Comparison of ENCODE assay signal across 7 mouse cellular contexts in the genomic region with DNA sequence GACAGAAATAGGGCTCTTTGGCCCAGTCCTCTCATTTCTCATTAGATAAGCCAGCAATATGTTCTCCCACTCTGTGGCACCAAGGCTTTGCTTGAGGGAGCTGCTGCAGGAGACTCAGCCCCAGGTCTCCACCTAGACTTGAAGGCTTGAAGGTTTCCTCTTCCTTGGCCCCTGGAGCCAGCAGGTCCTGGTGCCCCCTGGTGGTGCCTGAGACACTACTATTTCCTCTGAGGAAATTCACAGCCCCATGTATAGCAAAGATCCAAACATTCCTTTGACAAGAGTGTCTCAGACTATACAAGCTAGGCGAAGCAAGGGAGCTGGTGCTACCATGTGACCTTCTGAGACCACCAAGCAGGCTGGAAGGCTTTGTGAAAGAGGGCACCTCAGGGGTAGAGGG. TPM values are rescaled to one million over a fixed set of nuclear protein-coding genes. Genes with fewer than 3 reads are reported as not detected.
DNase-seq lines count a peak whose midpoint lies in the region; ATAC-seq and TF ChIP-seq lines count a peak whose summit lies in the region.

No protein-coding gene starts in this region.

- peak; percentile 59 for DNase-seq in midbrain, embryonic 10.5 days (ENCODE audit: low spot score)
- no peak for DNase-seq in Patski (ENCODE audit: low read depth, low spot score)
- peak; percentile 57 for DNase-seq in c-Kit-positive CD71-positive TER-119-positive erythroid progenitor cells, embryonic 14.5 days (ENCODE audit: low spot score)
- peak; percentile 68 for DNase-seq in heart, postnatal 4 days
- peak; percentile 19 to 33 for DNase-seq in lung, adult 18-20 months
- peak; percentile 11 for DNase-seq in skeletal muscle tissue, adult 2 months (ENCODE audit: low read depth, low spot score)

- WGBS in midbrain, embryonic 10.5 days: 27% methylated on average over 1 of the region's 1 CpGs
- WGBS in midbrain, embryonic 15.5 days: 33% methylated on average over 1 of the region's 1 CpGs

- CTCF ChIA-PET in Patski (lab: Charles Lee): interaction anchor here (0.8 to 1.2 kb wide), 2 partner anchors 12 to 258 kb away, joined by 3 to 4 read pairs; no protein-coding TSS in a partner anchor

- no peak overlapping the region for H3K27ac ChIP-seq in midbrain, embryonic 10.5 days (replicated peaks)
- no peak overlapping the region for H3K27ac ChIP-seq in midbrain, embryonic 15.5 days

- H3K4me2 ChIP-seq in midbrain, embryonic 15.5 days: no peak overlapping the region

- H3K27me3 ChIP-seq in midbrain, embryonic 10.5 days (ENCODE audit: low read depth, poor library complexity, severe bottlenecking): peaks cover 91% of the 10 kb centered on the region
- H3K27me3 ChIP-seq in midbrain, embryonic 15.5 days (replicated peaks): peaks cover 8% of the 10 kb centered on the region; the same call in 1 of the 2 replicates
- H3K27me3 ChIP-seq in Patski: peaks cover 31% of the 10 kb centered on the region

- no peaks in the 10 kb centered on the region for H3K36me3 ChIP-seq in midbrain, embryonic 10.5 days
- H3K36me3 ChIP-seq in midbrain, embryonic 15.5 days (replicated peaks): no peaks in the 10 kb centered on the region

- peaks cover 37% of the 10 kb centered on the region for H3K4me1 ChIP-seq in midbrain, embryonic 10.5 days
- no peaks in the 10 kb centered on the region; the same call in 1 of the 2 replicates for H3K4me1 ChIP-seq in midbrain, embryonic 15.5 days

- H3K4me3 ChIP-seq in midbrain, embryonic 10.5 days: no peak overlapping the region
- H3K4me3 ChIP-seq in midbrain, embryonic 15.5 days: no peak overlapping the region

- no peak for ATAC-seq in midbrain, embryonic 15.5 days (replicated peaks)
- ATAC-seq in Patski: no peak

- in situ Hi-C loops in Patski (cut with MboI; ENCODE audit: low pct_unique_long_range_greater_than_20kb): loop anchor here (10.0 kb wide), 1 partner anchor 203 kb away; no protein-coding TSS in a partner anchor

- no peak overlapping the region for H3K9ac ChIP-seq in midbrain, embryonic 15.5 days

- POLR2A ChIA-PET in Patski (lab: Charles Lee): no interaction called here

- peak; percentile 75 for TF ChIP-seq CTCF in Patski (IDR thresholded peaks at IDR 0.05)

- H3K9me3 ChIP-seq in midbrain, embryonic 10.5 days (replicated peaks): no peaks in the 10 kb centered on the region
- no peaks in the 10 kb centered on the region for H3K9me3 ChIP-seq in midbrain, embryonic 15.5 days

RNA-seq across cellular contexts. Expression of gene Eri3, which starts 22.2 kb away (rescaled TPM):
- 111 and 139 TPM in 2 replicates for polyA plus RNA-seq in midbrain, embryonic 10.5 days (2016; fragmentation: Nextera tagmentation; extraction: Ambion mirVana)
- 279 and 283 TPM in 2 replicates for polyA plus RNA-seq in midbrain, embryonic 15.5 days (2015; fragmentation: Nextera tagmentation; extraction: Ambion mirVana)
- polyA plus RNA-seq in Patski (2021): 108 TPM
- total RNA-seq in heart, postnatal 4 days (2021): 10 to 100 TPM; 81.4 to 92.0 TPM

RNA-seq across cellular contexts. Expression of gene Rnf220, which starts 31.1 kb away (rescaled TPM):
- 102 and 111 TPM in 2 replicates for polyA plus RNA-seq in midbrain, embryonic 10.5 days (2016; fragmentation: Nextera tagmentation; extraction: Ambion mirVana)
- polyA plus RNA-seq in midbrain, embryonic 15.5 days (2015; fragmentation: Nextera tagmentation; extraction: Ambion mirVana): 136 and 140 TPM in 2 replicates
- polyA plus RNA-seq in Patski (2021): 49.2 TPM
- total RNA-seq in heart, postnatal 4 days (2021): 10 to 100 TPM; 45.8 to 46.7 TPM
